Mouse (Mus musculus): ENCODE measurements around the gene Tsc22d1. TPM values are rescaled to one million over a fixed set of nuclear protein-coding genes. Genes with fewer than 3 reads are reported as not detected.

Gene Tsc22d1
- polyA plus RNA-seq, 1 experiment from 2014 or later = 644 TPM

DNA sequence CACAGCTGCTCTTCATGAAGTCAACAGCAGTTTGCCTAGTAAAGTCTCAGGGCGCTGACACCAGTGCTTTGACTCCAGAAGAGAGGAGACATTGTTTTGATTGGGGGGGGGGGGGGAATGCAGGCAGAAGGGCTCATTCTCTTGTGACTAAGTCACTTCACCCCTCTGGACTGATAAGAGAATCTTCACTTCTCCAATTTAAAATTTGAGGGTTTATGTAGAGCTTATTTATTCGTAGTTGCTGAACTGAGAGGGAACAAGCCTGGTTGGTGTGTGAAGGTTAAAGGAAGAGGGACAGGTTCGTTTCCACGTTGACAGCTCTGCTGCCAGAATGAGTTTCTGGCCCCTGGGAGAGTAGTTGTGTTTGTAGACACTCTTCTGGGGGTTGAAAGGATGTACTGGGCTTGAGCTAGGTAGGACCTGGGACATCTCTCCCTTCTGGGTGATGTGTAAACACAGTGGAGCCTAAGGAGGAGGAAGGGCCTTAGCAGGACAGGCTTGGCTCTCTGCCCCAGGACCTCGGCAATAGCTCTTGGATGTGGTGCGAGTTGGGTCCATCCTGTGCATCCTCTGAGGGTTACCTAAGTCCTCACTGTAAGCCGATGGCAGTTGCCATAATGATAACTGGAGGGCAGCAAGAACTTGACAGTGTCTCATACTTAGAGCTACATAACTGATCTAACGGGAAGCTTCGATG lies 93.2 kb downstream of the Tsc22d1 start:
- Histone ChIP-seq H3K9me3 (no peaks in the 10 kb centered on the region), H3K36me3 (peaks cover 31% of the 10 kb centered on the region), H3K9ac (replicated peaks) (no peak overlapping the region), H3K27ac (0 out of 2 replicates have a peak overlapping the region, but pooled peaks have one; percentile 5), H3K27me3 (no peaks in the 10 kb centered on the region), H3K4me3 (replicated peaks) (peak overlapping the region; percentile 77; the same call in 1 of the 2 replicates), H3K4me1 (replicated peaks) (peaks cover 32% of the 10 kb centered on the region), H3K4me2 (replicated peaks) (peak overlapping the region; percentile 98)
- no peak for ATAC-seq
- WGBS = 86% methylated on average over 9 of the region's 9 CpGs

DNA sequence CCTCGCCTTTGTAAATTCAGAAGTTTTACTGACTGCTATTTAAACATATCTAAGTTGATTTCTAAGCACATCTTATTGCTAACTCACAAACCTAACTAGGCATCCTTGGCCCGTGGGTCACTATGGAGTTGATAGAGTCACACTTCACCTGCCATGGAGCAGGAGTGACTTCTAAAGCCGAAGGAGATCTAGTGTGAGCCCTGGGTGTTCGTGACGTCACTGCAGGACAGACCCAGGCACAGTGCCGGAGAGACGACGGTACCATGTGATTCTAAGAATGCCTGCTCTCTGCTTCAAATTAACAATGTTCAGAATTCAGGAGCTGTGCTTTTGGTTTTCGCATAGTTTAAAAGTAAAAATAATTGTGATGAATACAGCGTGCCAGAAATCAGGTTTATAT lies 93.9 kb downstream of the Tsc22d1 start:
- Histone ChIP-seq H3K4me1 (replicated peaks) (peaks cover 34% of the 10 kb centered on the region), H3K4me2 (replicated peaks) (no peak overlapping the region), H3K27ac (0 out of 2 replicates have a peak overlapping the region, but pooled peaks have one; percentile 26), H3K9ac (replicated peaks) (no peak overlapping the region), H3K36me3 (peaks cover 31% of the 10 kb centered on the region), H3K4me3 (replicated peaks) (no peak overlapping the region), H3K9me3 (no peaks in the 10 kb centered on the region), H3K27me3 (no peaks in the 10 kb centered on the region)
- ATAC-seq = no peak
- 78% methylated on average over 10 of the region's 10 CpGs for WGBS

DNA sequence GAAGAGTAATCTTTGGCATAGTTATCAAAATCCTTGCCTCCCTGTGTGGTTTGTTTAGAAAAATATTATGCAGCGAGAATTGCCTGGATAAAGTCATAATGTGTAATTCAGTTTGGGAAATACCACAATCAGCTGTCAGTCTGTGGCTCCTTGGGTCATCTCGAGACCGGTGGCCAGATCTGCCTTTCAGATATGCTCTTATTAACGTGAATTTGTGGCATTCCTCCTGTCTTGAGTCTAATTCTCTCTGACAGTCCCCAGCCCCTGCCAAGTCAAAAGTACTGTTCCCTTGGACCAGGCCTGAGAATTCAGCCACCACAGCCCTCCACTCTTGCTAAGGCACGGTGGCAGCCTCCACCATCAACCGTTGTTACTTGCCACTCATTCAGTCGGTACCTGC lies 97.2 kb downstream of the Tsc22d1 start:
- no peak overlapping the region for H3K4me2 ChIP-seq (replicated peaks)
- no peak for ATAC-seq

DNA sequence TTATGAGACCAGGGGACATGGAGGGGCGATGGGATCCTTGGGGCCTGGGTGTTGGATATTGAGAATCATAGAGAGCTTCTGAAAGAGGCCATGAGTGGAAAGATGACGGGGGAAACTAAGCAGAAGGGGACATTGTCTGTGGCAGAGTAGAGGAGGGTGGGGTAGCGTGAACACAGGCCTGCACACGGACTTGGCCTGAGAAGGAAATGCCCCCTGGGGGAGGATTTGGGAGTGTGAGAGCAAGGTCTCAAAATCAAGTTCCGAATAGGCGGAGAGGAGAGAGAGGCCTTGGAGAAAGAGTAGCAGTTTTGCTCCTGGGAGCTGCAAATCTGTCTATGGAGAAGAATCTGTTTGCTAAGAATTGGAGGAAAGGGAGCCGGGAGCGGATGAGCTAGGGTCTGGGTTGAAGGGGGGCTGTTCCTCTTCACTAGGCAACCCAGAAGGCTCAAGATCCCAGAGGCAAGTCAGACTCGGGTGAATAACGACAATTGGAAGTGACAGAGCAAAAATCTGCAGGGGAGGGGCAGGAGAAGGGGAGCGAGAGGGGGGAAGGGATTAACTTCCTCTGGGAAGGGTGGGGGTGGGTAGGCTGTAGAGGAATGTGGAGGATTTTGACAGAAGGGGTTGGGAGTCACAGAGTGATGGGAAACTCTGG lies 98.8 kb downstream of the Tsc22d1 start:
- H3K4me1 ChIP-seq (replicated peaks) = peaks cover 30% of the 10 kb centered on the region
- H3K27me3 ChIP-seq = peaks cover 15% of the 10 kb centered on the region; the same call in 1 of the 2 replicates
- 9% methylated on average over 11 of the region's 11 CpGs for WGBS
- H3K4me2 ChIP-seq (replicated peaks) = peak overlapping the region; percentile 28
- peak; percentile 78 for ATAC-seq
- H3K4me3 ChIP-seq (replicated peaks) = no peak overlapping the region
- peaks cover 11% of the 10 kb centered on the region for H3K36me3 ChIP-seq
- peak overlapping the region; percentile 52; the same call in 1 of the 2 replicates for H3K27ac ChIP-seq
- 0 out of 2 replicates have a peak overlapping the region, but pooled peaks have one; percentile 12 for H3K9ac ChIP-seq (replicated peaks)
- no peaks in the 10 kb centered on the region for H3K9me3 ChIP-seq

More for the DNA sequence above, 97.2 kb downstream of the Tsc22d1 start:
- no peak overlapping the region for H3K27ac ChIP-seq
- no peaks in the 10 kb centered on the region for H3K9me3 ChIP-seq
- H3K9ac ChIP-seq (replicated peaks) = no peak overlapping the region
- H3K27me3 ChIP-seq = 0 out of 2 replicates have a peak, but pooled peaks cover 4% of the 10 kb centered on the region
- WGBS = 83% methylated on average over 7 of the region's 7 CpGs
- peaks cover 44% of the 10 kb centered on the region for H3K4me1 ChIP-seq (replicated peaks)
- H3K36me3 ChIP-seq = peaks cover 25% of the 10 kb centered on the region
- no peak overlapping the region for H3K4me3 ChIP-seq (replicated peaks)

DNA sequence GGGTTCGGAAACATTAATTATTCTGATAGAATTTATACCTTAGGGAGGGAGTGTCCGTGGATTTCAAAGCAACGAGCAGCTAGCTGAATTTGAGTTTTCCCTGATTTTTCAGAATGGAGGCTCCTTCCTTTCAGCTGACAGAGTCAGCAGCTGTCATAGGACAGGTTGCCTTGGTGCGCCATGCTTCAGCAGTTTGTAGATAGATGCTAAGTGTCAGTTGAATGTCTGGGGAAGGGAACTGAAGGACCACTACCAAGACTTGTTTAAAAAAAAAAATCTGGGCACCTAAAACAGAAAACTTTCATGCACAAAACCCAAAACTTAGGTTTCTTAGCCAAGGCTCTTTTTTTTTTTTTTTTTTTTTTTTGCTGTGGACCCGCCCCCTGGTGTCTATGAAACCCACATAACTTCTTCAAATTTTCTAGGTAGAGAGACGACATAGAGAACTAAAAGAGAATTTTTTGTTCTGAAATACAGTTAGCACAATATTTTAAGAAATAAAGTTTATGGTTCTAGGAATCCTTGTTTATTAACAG lies 99.4 kb downstream of the Tsc22d1 start:
- Histone ChIP-seq H3K27ac (0 out of 2 replicates have a peak overlapping the region, but pooled peaks have one; percentile 52), H3K4me2 (replicated peaks) (peak overlapping the region; percentile 28), H3K9ac (replicated peaks) (no peak overlapping the region), H3K36me3 (peaks cover 11% of the 10 kb centered on the region), H3K4me1 (replicated peaks) (peaks cover 30% of the 10 kb centered on the region), H3K9me3 (no peaks in the 10 kb centered on the region), H3K27me3 (peaks cover 18% of the 10 kb centered on the region; the same call in 1 of the 2 replicates), H3K4me3 (replicated peaks) (no peak overlapping the region)
- WGBS = 21% methylated on average over 6 of the region's 6 CpGs
- ATAC-seq = no peak; the same call in 1 of the 2 replicates

DNA sequence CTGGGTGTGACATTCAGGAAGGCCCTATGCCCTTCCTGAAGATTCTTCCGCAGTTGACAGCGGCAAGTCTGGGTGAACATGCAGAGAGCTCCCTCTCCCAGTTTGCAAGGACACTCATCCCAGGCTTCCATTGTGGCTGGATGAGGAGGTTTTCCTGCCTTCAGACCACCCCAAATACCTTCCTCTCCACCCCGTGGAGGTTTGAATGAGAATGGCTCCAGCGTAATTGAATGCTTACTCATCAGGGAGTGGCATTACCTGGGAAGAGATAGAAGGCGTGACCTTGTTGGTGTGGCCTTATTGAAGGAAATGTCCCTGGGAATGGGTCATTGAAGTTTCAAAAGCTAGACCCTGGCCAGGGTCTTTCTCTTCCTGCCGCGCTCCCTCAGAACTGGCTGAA lies 100.9 kb downstream of the Tsc22d1 start:
- Histone ChIP-seq H3K9me3 (no peaks in the 10 kb centered on the region), H3K36me3 (no peaks in the 10 kb centered on the region), H3K4me3 (replicated peaks) (no peak overlapping the region), H3K4me1 (replicated peaks) (peaks cover 30% of the 10 kb centered on the region), H3K9ac (replicated peaks) (no peak overlapping the region), H3K27ac (no peak overlapping the region), H3K27me3 (peaks cover 19% of the 10 kb centered on the region; the same call in 1 of the 2 replicates), H3K4me2 (replicated peaks) (no peak overlapping the region)
- ATAC-seq = no peak
- 57% methylated on average over 7 of the region's 7 CpGs for WGBS

DNA sequence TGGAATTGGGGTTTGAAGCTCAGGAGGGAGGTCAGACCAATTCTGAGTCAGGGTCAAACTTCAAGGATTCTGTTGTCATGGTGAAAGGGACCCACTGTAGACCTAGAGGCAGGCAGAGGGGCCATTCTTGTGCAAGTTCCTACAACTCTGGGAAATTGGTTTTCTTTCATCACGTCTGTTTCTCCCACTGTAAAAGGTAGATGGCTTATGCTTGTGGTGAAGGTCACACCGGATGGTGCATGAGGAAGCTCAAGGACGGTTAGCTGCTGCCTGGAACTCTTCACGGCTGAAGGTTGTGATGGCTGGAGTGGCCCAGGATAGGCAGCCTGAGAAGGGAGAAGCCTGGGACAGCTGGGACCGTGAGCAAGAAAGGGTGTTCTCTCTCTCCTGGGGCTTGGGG lies 103.5 kb downstream of the Tsc22d1 start:
- WGBS = 82% methylated on average over 5 of the region's 5 CpGs
- Histone ChIP-seq H3K9me3 (no peaks in the 10 kb centered on the region), H3K36me3 (no peaks in the 10 kb centered on the region), H3K4me3 (replicated peaks) (no peak overlapping the region), H3K27me3 (peaks cover 19% of the 10 kb centered on the region; the same call in 1 of the 2 replicates), H3K9ac (replicated peaks) (no peak overlapping the region), H3K4me2 (replicated peaks) (no peak overlapping the region), H3K27ac (no peak overlapping the region), H3K4me1 (replicated peaks) (peaks cover 24% of the 10 kb centered on the region)
- ATAC-seq = no peak

DNA sequence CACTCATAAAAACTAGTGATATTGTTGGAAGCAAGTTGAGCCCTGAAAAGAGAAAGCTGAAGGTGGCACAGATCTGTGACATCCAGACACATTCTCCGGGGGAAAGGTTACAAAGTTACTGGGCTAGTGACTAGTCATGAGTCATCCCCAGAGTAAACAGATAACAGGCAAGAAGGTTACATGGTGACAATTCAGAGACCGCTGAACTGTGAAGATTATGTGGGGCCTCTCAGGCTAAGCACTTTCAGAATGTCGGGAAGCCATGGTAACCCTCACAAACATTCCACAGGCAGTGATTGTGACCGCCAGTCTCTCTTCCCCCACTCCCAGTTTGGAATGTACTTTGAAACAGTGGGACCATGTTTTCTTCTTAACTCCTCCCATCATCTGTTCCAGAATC lies 105.8 kb downstream of the Tsc22d1 start:
- 29% methylated on average over 4 of the region's 4 CpGs for WGBS
- ATAC-seq = no peak

DNA sequence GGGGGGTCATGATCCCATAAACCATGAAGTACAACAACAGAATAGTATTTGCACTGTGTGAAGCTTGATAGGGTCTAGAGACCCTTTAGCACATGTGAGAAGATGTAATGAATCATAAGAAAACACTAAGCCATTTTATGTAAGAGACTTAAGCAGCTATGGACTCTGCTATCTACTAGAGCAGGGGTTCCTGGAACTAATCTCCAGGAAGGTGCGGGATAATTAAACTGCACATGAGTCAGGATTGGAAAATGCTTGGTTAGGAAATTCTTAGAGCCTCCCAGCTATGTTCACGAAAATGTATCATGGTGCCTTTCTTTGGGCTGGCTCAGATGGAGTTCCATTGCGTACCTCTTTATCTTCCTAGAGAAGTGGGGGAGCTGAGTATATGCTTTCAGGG lies 106.5 kb downstream of the Tsc22d1 start:
- H3K9ac ChIP-seq (replicated peaks) = no peak overlapping the region
- H3K27me3 ChIP-seq = peaks cover 17% of the 10 kb centered on the region; the same call in 1 of the 2 replicates
- ATAC-seq = no peak
- no peak overlapping the region for H3K4me2 ChIP-seq (replicated peaks)
- H3K9me3 ChIP-seq = no peaks in the 10 kb centered on the region
- H3K27ac ChIP-seq = no peak overlapping the region
- 92% methylated on average over 3 of the region's 3 CpGs for WGBS
- H3K4me1 ChIP-seq (replicated peaks) = peaks cover under 1% of the 10 kb centered on the region; the same call in 1 of the 2 replicates
- no peaks in the 10 kb centered on the region for H3K36me3 ChIP-seq
- H3K4me3 ChIP-seq (replicated peaks) = no peak overlapping the region

More for the DNA sequence above, 105.8 kb downstream of the Tsc22d1 start:
- Histone ChIP-seq H3K27ac (no peak overlapping the region), H3K9me3 (no peaks in the 10 kb centered on the region), H3K36me3 (no peaks in the 10 kb centered on the region), H3K9ac (replicated peaks) (no peak overlapping the region), H3K4me3 (replicated peaks) (no peak overlapping the region), H3K4me1 (replicated peaks) (peaks cover 8% of the 10 kb centered on the region; the same call in 1 of the 2 replicates), H3K27me3 (peaks cover 17% of the 10 kb centered on the region; the same call in 1 of the 2 replicates), H3K4me2 (replicated peaks) (no peak overlapping the region)

DNA sequence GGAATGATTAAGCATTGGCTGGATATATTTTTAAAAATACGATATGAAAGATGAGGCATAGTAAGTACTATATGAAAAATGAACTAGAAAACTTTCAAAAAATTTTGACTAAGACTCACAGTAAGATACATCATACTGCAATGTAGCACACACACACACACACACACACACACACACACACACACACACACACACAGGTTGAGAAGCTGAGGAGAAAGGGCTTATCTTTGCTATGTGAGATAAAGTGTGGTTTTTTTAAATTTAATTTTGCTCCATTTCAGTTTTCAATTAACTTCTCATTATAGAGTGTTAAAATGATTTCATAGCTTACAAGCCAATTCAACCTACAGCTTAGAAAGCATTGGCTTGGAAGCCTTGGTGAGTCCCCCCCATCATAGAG lies 108.6 kb downstream of the Tsc22d1 start:
- no peak for ATAC-seq

DNA sequence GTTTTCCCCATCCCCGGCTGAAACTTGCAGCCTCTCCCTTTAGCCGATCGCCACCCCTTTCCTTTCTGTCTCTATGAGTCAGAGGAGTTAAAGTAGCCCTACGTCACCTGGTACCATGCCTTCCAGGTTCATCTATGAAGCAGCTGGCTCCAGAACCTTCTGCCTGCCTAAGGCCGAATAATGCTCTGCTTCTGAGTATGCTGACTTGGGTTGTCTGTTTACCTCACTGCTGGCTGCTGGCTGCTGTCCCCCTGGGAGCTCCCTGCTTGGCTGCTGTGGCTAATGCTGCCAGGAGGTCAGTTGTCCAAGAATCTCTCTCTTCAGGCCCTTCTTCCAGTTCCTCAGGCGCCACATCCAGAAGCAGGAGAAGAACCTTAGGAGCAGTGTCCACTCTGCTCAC lies 111.7 kb downstream of the Tsc22d1 start:
- Histone ChIP-seq H3K27ac (no peak overlapping the region), H3K4me3 (replicated peaks) (no peak overlapping the region), H3K9ac (replicated peaks) (no peak overlapping the region), H3K9me3 (no peaks in the 10 kb centered on the region), H3K4me2 (replicated peaks) (no peak overlapping the region), H3K36me3 (no peaks in the 10 kb centered on the region), H3K4me1 (replicated peaks) (peaks cover 11% of the 10 kb centered on the region; the same call in 1 of the 2 replicates), H3K27me3 (no peaks in the 10 kb centered on the region)
- WGBS = 89% methylated on average over 6 of the region's 6 CpGs
- ATAC-seq = no peak

More for the DNA sequence above, 108.6 kb downstream of the Tsc22d1 start:
- H3K4me3 ChIP-seq (replicated peaks) = no peak overlapping the region
- H3K36me3 ChIP-seq = no peaks in the 10 kb centered on the region
- peaks cover 4% of the 10 kb centered on the region for H3K4me1 ChIP-seq (replicated peaks)
- no peak overlapping the region for H3K4me2 ChIP-seq (replicated peaks)
- H3K27me3 ChIP-seq = 0 out of 2 replicates have a peak, but pooled peaks cover 4% of the 10 kb centered on the region
- no peak overlapping the region for H3K27ac ChIP-seq
- no peaks in the 10 kb centered on the region for H3K9me3 ChIP-seq
- H3K9ac ChIP-seq (replicated peaks) = no peak overlapping the region
- 87% methylated on average over 1 of the region's 1 CpGs for WGBS

Data from midbrain, embryonic 13.5 days (tissue).